Mouse (Mus musculus): ENCODE results near the gene Tspoap1.

DNA sequence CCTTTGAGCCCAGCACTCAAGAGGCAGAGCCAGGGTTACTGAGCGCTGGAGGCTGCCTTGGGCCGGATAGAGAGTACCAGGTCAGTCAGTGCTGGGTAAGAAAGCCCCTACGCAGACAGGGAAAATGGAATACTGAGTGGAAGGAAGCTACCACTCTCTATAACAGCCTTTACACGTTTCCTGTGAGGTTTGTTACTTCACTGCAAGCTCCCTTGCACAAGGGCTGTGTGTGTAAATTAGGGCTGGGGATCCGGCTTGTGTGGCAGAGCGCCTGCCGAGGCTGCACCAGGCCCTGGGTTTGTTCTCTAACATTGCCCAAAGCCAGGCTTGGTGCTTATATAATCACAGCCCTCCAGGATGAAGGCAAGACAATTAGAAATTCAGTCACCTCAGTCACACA lies 40.8 kb upstream of the Tspoap1 start:
- TF ChIP-seq EP300 (IDR thresholded peaks at IDR 0.05; ENCODE audit: low read depth) (no peak), CTCF (IDR thresholded peaks at IDR 0.05; ENCODE audit: low read depth) (no peak)
